Mouse (Mus musculus) ES-Bruce4 (cell line): ENCODE measurements around the gene Akap2. TPM values are rescaled to one million over a fixed set of nuclear protein-coding genes. Genes with fewer than 3 reads are reported as not detected.

Source experiments
- H3K27ac ChIP-seq: 2 replicates; pipeline ENCODE4 v1.5.1; 2012; ENCODE audit warnings: low read length, inconsistent platforms; ENCODE audit not compliant: insufficient read depth
- H3K27me3 ChIP-seq: 2 replicates; pipeline ENCODE4 v1.6.1; 2012; ENCODE audit warnings: mild to moderate bottlenecking, low read length, inconsistent platforms; ENCODE audit not compliant: control insufficient read depth, poor library complexity, insufficient read depth, severe bottlenecking
- H3K36me3 ChIP-seq: 2 replicates; pipeline ENCODE4 v1.6.1; 2012; ENCODE audit warnings: inconsistent platforms, mild to moderate bottlenecking, low read length, moderate library complexity; ENCODE audit not compliant: control insufficient read depth, poor library complexity, insufficient read depth, severe bottlenecking
- H3K4me1 ChIP-seq: one replicate; pipeline ENCODE4 v1.8.1; 2011; ENCODE audit warnings: low read length; ENCODE audit not compliant: control insufficient read depth, insufficient read depth
- H3K4me3 ChIP-seq: 2 replicates; pipeline ENCODE4 v1.5.1; 2011; ENCODE audit warnings: low read depth, mild to moderate bottlenecking, low read length
- H3K9ac ChIP-seq: 2 replicates; pipeline ENCODE4 v1.6.1; 2012; ENCODE audit warnings: low read depth, mild to moderate bottlenecking, inconsistent platforms; ENCODE audit not compliant: poor library complexity, severe bottlenecking
- H3K9me3 ChIP-seq: replicated peaks from 2 replicates; pipeline ENCODE4 v1.6.1; 2012; ENCODE audit warnings: mild to moderate bottlenecking, low read length, inconsistent platforms; ENCODE audit not compliant: control insufficient read depth, poor library complexity, insufficient read depth, severe bottlenecking
- CTCF ChIP-seq: IDR thresholded peaks from one replicate; pipeline ENCODE4 v1.8.1; 2011; ENCODE audit warnings: low read depth, low read length
- EP300 ChIP-seq: IDR thresholded peaks from 2 replicates; pipeline ENCODE4 v1.6.1; 2011; ENCODE audit warnings: low read depth, low read length; ENCODE audit not compliant: insufficient read depth
- POLR2A ChIP-seq: IDR thresholded peaks from one replicate; pipeline ENCODE4 v1.8.1; 2011; ENCODE audit warnings: low read length; ENCODE audit not compliant: insufficient read depth
- polyA plus RNA-seq: library from polyadenylated mRNA; stranded (reverse); fragments of >200 nt; gene quantifications from 2 replicates; pipeline ENCODE4 v1.2.4, GENCODE M21; 2011; ENCODE audit warnings: low read depth; ENCODE audit not compliant: missing spikeins, insufficient read depth, insufficient read length

Akap2 gene
- polyA plus RNA-seq, 1 experiment: 96.5 TPM

DNA sequence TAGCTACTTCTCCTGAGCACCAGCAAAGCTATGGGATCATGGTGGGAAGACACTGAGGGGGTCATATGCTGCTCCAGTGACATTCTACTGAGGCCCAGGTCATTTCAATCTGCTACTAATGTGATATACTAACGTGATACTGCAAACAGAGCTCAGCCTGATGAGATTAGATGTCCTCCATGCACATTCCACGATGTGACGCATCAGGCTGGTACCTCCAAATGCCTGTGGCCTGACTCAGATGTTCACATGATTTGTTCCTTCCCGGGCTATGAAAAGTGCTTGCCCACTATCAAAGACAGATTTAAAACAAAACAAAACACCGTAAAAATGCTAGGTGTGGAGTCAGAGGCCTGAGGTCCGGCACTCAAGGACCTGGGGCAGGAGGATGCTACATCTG lies 87.4 kb downstream of the Akap2 start:
- Histone ChIP-seq H3K36me3 (no peaks in the 10 kb centered on the region), H3K27ac (no peak overlapping the region)

GRCm38 (mm10) chr4:57809449-57809848 lies 92.0 kb downstream of the Akap2 start:
- no peaks in the 10 kb centered on the region for H3K36me3 ChIP-seq
- H3K9me3 ChIP-seq: no peaks in the 10 kb centered on the region
- H3K4me1 ChIP-seq: no peaks in the 10 kb centered on the region
- no peak for TF ChIP-seq EP300
- TF ChIP-seq POLR2A: no peak
- no peak overlapping the region for H3K9ac ChIP-seq
- H3K4me3 ChIP-seq: no peak overlapping the region
- H3K27me3 ChIP-seq: no peaks in the 10 kb centered on the region
- no peak overlapping the region for H3K27ac ChIP-seq

More for the DNA sequence above, 87.4 kb downstream of the Akap2 start:
- H3K4me3 ChIP-seq: no peak overlapping the region
- no peaks in the 10 kb centered on the region for H3K9me3 ChIP-seq
- H3K9ac ChIP-seq: no peak overlapping the region
- TF ChIP-seq CTCF (no peak), POLR2A (no peak), EP300 (no peak)
- no peaks in the 10 kb centered on the region for H3K27me3 ChIP-seq
- H3K4me1 ChIP-seq: peaks cover 3% of the 10 kb centered on the region

DNA sequence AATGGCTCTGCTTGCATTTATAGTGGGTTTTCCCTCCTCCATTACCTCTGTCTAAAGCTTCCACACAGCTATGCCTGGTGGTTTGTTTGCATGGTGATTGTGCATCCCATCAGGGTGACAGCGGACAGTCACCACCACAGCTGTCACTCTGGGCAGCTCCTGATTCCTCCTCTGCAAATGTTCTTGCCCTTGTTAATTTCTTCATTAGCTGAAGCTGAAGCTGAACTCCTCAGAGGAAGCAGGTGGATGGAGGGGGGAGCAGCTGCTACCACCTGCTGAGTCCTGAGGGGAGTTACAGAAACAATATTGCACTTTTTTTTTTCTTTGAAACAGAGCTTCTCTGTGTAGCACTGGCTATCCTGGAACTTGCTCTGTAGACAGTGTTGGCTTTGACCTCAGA lies 94.6 kb downstream of the Akap2 start:
- Histone ChIP-seq H3K36me3 (no peaks in the 10 kb centered on the region), H3K4me3 (no peak overlapping the region), H3K4me1 (no peaks in the 10 kb centered on the region), H3K9me3 (peaks cover 6% of the 10 kb centered on the region; the same call in 1 of the 2 replicates), H3K9ac (no peak overlapping the region), H3K27ac (no peak overlapping the region), H3K27me3 (no peaks in the 10 kb centered on the region)
- no peak for TF ChIP-seq EP300
- TF ChIP-seq CTCF: no peak
- TF ChIP-seq POLR2A: no peak

DNA sequence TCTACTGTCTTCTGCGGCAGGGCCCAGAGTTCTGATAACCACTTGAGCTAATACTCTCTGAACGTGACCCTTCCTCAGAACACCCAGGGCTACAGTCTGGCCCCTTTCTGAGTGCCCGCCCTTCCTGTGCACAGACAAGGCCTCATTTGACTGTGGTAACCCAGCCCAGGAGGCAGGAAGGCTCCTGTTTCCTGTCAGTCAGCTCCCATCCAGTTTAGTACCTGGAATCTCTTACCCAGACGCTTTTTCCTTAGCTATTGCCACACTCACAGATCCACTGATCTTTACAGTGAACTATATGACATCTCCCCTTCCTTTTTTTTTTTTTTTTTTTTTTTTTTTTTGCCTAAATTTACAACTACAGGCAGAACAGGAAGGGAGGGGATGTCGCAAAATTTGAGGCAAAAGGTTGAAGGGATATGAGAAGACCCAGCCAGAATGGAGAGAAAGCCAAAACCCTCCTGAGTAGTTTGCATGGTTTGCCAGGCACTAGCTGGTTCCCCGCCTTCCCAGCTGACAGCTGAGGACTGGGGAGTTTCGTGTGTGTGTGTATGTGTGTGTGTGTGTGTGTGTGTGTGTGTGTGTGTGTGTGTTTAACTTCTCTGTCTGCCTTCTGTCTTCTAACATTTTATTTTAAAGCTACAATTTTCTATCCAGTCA lies 95.6 kb downstream of the Akap2 start:
- Histone ChIP-seq H3K27ac (peak overlapping the region; percentile 60; the same call in 1 of the 2 replicates), H3K27me3 (no peaks in the 10 kb centered on the region), H3K36me3 (no peaks in the 10 kb centered on the region), H3K4me1 (no peaks in the 10 kb centered on the region), H3K4me3 (no peak overlapping the region), H3K9me3 (peaks cover 9% of the 10 kb centered on the region; the same call in 1 of the 2 replicates), H3K9ac (no peak overlapping the region)
- no peak for TF ChIP-seq CTCF
- TF ChIP-seq EP300: 0 out of 2 replicates have a peak, but pooled peaks have one; percentile 17

DNA sequence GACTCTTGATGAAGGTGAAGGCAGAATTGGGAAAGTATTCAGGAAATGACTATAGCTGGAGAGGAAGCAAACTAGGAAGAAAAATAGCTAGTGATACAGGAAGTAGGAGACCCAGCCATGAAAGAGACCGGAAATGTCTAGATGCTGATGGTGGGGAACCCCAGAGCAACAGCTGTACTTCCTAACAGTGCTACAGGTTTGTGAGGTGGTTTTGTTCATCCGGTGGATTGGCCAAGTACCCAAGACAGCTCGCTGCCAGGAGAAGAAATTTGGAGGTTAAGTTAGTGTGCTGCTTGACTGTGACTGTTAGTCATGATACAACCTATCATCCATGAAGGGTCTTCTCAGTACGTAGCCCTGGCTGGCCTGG lies 96.1 kb downstream of the Akap2 start:
- H3K27ac ChIP-seq: no peak overlapping the region

GRCm38 (mm10) chr4:57815355-57815754 lies 97.9 kb downstream of the Akap2 start:
- H3K27me3 ChIP-seq: no peaks in the 10 kb centered on the region
- H3K36me3 ChIP-seq: no peaks in the 10 kb centered on the region
- H3K4me1 ChIP-seq: no peaks in the 10 kb centered on the region
- TF ChIP-seq POLR2A (no peak), EP300 (no peak), CTCF (no peak)
- H3K4me3 ChIP-seq: no peak overlapping the region
- no peak overlapping the region for H3K9ac ChIP-seq
- peaks cover 9% of the 10 kb centered on the region; the same call in 1 of the 2 replicates for H3K9me3 ChIP-seq
- H3K27ac ChIP-seq: no peak overlapping the region

More for the DNA sequence above, 96.1 kb downstream of the Akap2 start:
- no peak for TF ChIP-seq POLR2A
- no peaks in the 10 kb centered on the region for H3K36me3 ChIP-seq
- H3K9ac ChIP-seq: no peak overlapping the region
- H3K9me3 ChIP-seq: peaks cover 9% of the 10 kb centered on the region; the same call in 1 of the 2 replicates
- no peak overlapping the region for H3K4me3 ChIP-seq
- no peaks in the 10 kb centered on the region for H3K4me1 ChIP-seq
- H3K27me3 ChIP-seq: no peaks in the 10 kb centered on the region
